Mouse (Mus musculus) E14TG2a.4 (cell line): ENCODE results near the gene B3galt5.

Experiments used
- CTCF ChIP-seq: conservative IDR thresholded peaks from 2 replicates; pipeline ENCODE4 v1.5.1; 2014; ENCODE audit warnings: low read length
- NANOG ChIP-seq: IDR thresholded peaks from 2 replicates; pipeline ENCODE4 v1.6.1; 2014; ENCODE audit warnings: borderline replicate concordance, low read length, mixed read lengths
- POU5F1 ChIP-seq: IDR thresholded peaks from 2 replicates; pipeline ENCODE4 v1.6.1; 2014; ENCODE audit warnings: low read length, borderline replicate concordance

DNA sequence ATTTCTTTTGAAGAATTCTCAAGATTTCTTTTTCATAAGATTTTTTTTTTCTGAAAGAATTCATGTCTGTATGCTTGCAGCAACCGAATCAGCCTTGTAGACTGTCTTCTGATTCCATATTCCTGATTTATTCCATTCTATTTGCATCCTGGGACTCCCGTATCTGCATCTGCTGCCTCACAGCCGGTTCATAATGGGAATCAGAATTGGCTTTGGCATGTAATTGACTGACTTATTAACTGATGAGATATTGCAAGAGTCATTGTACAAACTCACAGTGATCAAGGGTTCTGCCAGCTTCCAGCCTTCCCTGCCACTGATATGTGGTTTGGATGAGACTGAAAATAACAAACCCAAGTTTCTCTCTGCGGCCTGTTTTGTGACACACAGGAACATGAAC is 67.8 kb downstream of the B3galt5 start:
- no peak for TF ChIP-seq CTCF
- TF ChIP-seq POU5F1, result no peak
- no peak for TF ChIP-seq NANOG
